Mouse (Mus musculus): ENCODE results near the gene Ncapg2. TPM values are rescaled to one million over a fixed set of nuclear protein-coding genes. Genes with fewer than 3 reads are reported as not detected.

Ncapg2 gene
- total RNA-seq, 2 experiments from 2014 or later, result 7.6 to 7.9 TPM

DNA sequence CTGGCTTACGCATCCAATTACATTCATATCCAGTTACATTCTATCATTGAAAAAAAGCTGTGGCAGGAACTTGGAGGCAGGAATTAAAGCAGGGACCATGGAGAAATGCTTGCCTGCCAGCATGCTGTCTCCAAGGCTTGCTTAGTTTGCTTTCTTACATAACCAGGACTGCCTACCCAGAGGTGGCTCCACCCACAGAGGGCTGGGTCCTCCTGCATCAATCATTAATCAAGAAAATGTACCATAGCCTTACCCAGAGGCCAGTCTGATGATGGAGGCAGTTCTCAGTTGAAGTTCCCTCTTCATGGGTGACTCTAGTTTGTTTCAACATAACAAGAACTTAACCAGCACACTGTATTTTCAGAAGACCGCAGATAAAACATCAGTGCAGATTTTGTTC, 44.3 kb downstream of the Ncapg2 start:
- no peak for DNase-seq

DNA sequence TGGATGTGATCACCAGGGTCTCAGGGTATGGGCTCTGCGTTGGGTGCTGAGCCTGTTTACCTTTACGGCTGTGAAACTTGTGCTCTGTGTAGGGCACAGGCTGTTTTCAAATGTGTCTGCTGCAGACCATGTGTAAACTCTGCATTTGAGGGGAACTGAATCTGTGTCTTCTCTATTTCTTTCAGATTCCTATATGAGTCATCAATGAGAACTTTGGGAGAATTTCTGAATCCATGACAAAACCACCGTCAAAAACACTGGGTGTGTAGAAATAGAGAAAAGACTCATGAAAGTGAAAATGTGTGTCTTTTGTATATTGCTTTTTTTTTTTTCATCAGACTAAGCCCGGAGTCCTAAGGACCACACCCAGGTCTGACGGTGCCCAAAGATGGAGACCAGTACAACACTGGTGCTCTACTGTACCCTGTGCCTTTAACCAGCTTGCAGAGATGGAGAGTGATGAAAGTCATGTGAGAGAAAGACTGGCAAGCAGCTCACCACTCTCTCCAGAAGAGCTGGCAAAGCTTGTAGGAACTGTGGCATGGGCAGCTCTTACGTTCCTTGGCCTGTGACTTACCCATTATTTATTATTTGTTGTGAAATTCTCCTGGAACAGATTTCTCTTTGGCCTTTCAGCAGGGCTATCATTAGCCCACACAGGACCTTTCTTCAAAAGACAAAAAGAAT, 55.3 kb downstream of the Ncapg2 start:
- peak; percentile 8 to 10 for DNase-seq

DNA sequence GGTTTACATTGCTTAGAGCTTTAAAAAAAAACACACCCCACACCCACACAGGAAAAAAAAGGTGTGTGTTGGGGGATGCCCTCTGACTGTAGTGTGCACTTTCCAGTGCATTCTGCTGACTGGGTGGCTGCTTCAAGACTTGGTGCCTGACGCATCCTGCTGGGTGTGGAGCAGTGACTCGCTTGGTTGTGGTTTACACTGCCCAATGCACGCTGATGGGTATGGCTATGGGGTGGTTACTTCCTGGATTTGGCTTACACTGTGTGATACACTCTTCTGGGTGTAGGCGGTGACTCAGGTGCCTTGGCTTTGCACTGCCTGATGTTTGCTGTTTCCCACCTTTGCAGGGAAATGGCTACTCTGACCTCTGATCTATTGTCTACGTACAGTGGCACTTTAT, 61.8 kb downstream of the Ncapg2 start:
- DNase-seq, result no peak

DNA sequence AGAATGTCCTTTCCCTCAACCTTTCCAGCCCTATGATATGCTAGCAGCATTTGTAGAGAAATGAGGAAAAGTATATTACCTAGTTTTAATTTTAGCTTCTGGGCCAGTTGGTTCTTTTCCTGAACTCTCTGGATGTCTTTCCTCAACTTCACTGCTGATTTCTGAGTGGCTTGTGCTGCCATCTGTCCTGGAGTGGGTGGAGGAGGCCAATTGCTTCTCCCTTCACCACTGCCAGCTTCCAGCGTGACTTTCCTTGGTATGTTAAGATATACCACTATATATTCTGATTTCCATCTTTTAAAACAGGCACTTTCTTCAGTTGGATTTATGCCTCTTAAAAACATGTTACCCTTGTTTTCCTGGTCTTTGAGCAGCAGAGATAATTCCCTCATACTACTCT, 63.1 kb downstream of the Ncapg2 start:
- DNase-seq, result no peak

DNA sequence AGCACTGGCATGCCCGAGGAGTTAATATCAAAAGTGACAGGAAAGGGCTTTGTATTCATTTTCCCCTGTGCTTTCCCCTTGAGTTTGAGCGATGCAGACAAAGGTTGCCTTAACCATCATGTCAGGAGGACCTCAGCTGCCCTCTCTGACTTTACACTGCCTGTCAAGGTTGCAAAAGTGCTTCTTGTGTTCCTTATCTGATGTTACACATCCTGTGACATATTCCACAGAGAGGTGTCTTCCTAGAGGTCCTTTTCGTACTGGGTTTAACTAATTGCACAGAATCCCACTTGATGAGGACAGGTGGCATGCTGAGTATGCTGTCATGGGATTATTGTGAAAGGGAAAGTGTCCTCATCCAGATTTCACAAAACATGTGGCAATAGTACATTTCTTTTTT, 63.9 kb downstream of the Ncapg2 start:
- no peak for DNase-seq

DNA sequence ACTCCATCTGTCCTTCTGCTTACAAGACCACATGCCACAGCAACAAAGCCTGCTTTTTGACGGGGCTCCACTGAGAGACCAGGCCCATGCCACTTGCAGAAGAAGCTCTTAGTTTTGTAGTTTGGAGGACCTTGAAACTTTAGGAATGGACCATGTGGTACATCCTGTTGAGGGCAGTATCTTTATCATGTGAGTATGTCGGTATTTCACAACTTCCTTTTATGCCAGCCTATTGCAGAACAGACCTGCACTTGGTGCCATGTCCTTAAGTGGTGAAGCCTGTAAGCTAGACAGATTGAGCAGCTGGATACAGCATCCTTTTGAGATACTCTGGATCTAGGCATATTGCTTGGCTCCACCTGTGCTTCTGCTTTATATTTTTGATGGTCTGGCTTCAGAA, 68.1 kb downstream of the Ncapg2 start:
- no peak for DNase-seq

DNA sequence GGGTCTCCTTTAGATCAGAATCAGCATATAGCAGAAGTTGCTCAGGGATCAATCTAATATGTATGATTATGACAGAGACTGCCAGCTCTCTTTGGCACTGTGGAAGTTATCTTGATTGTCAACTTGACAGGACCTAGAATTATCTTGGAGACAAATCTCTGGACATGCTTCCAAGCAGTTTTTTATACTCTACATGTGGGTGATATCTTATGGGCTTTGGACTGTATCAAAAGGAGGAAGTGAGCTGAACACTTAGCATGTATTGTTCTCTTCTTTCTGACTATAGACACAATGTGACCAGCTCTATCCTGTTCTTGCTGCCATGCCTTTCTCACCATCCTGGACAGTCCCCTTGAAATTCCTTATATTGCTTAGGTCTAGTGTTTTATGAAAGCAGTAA, 68.6 kb downstream of the Ncapg2 start:
- DNase-seq, result no peak

DNA sequence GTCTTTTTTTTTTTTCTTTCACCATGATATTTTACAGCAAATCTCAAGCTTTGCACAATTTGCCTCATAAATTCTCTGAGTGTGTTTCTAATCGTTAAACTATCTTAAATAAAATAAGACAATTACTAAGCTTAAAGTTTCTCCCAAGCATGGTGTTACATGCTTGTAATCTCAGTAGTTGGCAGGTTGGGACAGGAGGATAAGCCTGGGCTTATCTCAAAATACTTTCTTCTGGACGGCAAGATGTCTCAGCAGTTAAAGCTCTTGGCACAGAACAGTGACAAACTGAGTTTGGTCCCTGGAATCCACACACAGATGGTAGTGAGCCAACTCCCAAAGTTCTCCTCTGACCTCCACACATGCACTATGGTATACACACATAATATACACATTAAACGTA, 69.5 kb downstream of the Ncapg2 start:
- no peak for DNase-seq

DNA sequence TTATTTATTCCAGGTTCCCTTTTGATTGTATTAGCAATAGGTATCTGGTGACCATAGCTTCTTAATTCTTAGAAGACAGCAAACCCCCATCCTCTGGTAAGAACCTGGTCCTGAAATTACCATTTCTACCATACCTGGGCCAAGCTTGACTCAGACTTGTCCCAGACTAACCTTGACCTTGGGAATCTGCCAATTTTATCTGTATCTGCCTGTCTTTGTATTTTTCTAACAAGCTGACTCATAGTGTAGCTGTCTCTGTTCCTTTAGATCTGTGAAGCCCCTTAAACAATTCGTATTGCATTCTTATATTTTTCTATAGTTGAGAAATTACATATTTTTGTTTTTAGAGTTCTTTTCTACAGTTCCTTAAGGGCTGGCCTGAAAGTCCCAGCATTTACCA, 73.6 kb downstream of the Ncapg2 start:
- no peak for DNase-seq

DNA sequence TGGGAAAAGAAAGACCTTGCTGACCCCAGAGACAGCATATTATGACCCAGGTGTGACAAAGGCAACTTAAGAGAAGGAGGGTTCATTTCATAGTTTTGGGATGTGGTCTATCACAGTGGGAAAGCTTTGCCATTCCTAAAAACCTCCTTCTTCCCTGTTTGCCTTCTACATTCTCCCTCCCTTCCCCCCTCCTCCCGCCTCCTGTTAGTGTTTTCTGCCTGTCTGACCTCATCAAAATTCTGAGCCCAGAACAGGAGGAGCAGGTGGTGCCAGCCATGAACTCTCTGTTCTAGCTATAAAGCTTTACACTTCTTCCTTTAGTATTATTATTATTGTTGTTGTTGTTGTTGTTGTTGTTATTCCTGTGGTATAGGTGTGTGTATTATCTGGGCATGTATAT, 76.7 kb downstream of the Ncapg2 start:
- no peak for DNase-seq

DNA sequence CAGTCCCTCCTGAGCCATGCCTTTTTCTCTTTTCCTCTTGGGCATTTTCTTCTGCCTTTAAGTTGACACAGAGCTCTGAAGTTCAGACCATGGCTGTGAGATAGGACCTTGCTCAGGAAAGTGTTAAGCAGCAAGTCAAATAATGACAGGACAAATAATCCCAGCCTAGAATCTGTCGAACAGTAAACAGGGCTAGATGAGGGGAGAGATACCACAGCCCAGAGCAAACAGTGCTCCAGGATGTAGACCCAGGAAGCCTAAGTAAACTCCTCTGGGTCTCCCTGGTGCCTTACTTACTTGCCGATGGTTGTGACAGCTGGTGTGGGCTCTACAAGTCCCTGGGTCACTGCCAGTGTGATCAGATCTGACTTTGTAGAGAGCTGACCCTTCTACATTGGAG, 78.4 kb downstream of the Ncapg2 start:
- no peak for DNase-seq

DNA sequence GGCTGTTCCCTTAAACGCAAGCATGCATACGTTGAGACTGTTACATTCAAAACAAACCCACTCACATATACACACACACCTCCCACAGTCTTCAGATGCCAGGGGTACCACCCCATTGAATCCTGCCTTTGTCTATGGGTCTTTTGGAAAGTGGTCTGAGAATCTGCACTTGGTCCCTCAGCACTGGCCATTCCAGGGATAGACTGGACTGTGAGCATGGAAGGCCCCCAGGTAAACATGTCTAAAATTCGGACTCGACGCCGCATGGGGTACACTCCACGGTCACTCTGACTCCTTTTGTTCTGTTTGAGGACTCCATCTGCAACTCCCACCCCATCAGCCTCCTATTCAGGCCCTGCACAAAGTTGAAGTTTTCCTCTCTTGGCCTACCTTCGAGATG, 79.8 kb downstream of the Ncapg2 start:
- no peak for DNase-seq

DNA sequence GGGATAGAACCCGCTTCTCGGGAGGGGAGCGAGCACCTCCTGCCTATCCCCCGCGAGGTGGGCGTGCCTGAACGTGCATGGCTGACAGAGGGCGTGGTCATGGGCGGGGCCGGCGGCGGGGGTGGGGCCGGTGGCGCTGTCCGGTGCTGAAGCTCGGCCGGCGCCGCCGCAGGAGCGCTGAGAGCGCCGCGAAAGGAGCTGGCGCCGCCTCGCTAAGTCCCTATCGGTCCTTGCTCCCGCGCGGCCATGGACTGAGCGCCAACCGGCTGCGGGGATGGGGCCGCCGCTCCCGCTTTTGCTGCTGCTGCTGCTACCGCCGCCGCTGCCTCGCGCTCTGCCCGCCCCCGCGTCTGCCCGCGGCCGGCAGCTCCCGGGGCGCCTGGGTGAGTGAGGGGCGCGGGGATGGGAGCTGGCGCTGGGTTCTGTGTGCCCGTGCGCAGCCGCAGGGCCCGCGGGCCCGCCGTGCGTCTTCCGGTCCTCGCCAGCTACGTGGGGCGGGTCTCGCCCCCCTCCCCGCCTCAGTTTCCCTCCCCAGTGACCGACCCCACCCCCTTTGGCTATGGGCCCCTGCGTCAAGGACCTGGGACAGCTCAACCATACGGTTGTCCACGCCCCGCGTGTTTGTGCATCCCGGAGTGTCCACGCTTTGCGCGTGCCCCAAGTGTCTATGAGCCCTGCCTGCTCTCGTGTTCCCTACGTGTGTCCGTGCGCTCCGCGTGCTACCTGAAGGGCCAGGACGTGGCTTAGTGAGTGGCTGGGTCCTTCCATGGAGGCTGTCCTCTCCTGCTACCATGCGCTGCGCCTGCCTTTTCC, 80.6 kb downstream of the Ncapg2 start, which contains the start of gene Ptprn2:
Ptprn2 (plus strand) TSS at position 130 of the 813 bp plus-strand sequence.
- DNase-seq, result peak; percentile 76 to 85

DNA sequence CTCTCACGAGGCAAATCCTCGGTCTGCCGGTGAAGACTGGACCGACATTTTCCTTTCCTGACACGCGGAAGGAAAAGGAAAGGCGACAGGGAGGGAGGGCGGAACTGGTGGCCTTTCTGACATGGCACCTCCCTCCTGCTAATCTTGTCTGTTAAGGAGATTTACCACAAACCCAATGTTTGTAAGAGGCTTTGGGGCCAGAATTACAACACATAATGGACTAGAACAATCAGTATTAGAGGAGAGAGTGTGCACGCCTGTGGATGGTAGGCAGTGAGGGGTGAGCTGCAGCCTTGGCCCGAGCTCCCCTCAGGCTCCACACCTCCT, 81.2 kb downstream of the Ncapg2 start:
- DNase-seq, result peak in 1 of 2 experiments; percentile 2

DNA sequence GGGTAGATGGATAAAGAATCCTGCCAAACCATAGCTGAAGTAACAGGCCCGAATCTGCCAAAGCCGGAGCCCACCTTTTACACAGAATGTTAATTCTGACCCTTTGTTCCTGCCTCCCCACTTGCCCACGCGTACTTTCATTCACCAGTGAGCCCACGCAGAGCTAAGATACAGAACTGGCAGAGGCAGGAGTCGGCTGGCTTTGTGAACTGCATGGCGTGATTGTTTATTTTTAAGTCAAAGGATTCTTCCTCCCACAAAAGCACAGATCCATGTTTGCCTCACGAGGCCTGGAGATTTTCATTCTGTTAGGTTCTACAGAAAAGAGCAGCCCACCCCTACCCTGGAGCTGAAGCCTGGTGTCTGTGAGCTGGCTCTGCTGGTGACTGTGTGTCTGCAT, 83.6 kb downstream of the Ncapg2 start:
- DNase-seq, result no peak

DNA sequence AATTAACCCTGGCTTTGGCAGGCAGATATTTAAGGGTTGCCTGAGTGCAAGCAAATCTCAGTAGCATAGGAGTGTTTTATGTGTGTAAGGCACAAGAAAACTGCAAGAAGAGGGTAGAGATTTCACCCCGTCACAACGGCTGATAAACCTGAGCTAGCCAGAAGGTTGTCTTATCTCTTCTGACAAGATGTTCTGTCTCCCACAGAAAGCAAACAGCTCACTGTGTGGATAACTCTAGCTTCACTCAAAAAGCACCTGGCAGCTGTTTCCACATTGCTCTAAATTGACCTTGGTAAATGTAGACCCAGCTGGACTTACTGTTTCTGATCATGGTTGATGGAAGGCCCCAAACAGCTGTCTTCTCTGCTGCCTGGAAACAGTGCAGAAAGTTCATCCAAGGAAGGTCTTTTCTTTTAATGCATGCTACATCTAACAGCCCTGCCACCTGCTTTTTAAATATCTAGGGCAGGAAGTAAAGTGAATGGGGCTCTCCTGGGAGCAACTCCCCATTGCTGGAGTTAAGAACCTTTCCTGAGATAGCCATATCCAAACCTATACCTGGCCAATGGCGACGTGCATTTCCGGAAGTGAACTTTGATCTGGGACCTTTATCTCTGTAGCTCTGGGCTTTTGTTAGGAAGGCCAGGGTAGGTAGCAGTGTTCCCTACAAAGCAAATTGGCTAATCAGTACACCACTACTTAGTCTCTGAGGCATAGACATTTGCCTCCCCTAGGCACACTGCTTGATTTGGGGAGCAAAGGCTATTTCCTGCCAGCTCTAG, 85.6 kb downstream of the Ncapg2 start:
- DNase-seq, result no peak

DNA sequence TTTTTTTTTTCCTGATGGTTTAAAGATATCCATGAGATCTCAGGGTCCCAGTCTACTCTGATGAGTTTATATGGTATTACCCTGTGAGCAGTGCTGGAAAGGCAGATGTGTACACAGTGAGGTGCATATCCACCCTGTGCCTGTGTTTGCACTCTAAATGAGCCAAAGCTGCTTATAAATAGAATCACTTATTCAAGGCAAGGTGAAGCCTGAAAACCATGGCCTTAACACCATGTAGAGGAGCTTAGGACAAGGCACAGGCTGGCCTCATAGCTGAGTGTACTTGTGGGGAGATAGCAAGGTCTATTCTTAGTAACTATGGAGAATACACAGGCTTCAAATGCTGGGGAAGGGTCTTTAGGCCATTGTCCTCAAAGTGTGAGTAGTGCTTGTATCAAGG, 93.5 kb downstream of the Ncapg2 start:
- no peak for DNase-seq

DNA sequence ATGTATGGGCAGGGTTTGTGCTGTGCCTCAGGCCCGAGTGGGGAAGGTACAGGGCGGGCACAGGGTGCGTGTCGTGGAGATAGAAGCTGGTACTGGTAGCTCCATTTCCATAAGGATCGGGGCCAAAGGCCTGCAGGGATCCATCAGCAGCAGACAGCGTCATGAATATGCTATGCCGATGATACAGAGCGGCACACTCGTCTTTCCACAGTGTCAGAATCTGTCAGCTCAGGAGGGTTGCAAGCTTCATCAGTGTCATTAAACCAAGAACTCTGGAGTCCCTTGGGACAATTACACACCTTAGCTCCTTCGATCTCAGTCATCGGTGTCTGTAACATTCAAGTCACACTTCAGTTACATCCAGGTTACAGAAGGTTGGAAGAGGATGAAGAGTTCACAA, 95.5 kb downstream of the Ncapg2 start:
- DNase-seq, result no peak

DNA sequence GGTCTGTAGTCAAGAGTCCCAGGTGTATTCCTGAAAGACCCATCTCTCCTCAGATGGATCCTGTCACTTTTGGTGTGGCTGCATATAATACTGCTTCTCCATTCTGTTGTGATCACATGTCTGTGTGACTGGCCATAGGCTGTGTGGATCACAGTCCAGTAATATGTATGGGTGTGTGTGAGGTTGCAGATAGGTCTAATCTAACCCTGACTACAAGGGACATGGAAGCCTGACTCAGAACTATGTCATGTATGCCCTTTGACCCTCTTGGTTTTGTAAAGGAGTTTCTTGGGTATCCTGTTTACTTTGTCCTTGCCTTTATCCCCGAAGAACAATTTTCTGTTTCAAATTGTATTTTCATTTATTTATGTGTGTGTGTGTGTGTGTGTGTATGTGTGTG, 107.3 kb downstream of the Ncapg2 start:
- DNase-seq, result no peak

All from adrenal gland, postnatal 36 days (tissue).